Mouse (Mus musculus) B cell, adult 62 days (primary cell): ENCODE measurements around the gene Dcun1d4. TPM values are rescaled to one million over a fixed set of nuclear protein-coding genes. Genes with fewer than 3 reads are reported as not detected.

Experiments used
- total RNA-seq: library from RNA; stranded (reverse); gene quantifications from 4 replicates; pipeline ENCODE4 v1.2.4, GENCODE M21; 2023

The Dcun1d4 gene
- total RNA-seq, result 9.4 to 13.8 TPM (median 9.7 TPM) in 4 replicates

DNA sequence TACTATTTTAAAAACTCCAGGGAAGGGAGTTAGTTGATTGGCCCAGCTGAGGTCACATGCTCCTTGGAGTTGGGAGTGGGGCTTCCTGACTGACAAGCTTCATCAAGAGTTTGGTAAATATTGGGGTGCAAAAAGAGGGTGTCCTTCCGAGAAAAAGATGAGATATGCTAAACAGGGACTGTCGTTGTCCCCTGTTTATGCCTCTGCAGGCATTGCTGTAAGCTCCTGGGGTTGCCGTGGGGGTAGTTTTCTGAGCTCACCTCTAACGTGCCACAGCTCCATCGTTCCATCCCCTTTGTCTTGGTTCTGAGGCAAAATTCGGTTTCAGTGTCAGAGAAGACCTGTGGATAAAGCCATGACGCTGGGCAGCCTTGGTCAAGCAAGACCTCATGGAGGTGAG, at the start of gene Dcun1d4:
Dcun1d4 (plus strand) TSS at position 301 of the 400 bp plus-strand sequence.

Other genes with a start within 250 kb of the Dcun1d4 start
- gene Fryl, start 224.4 kb upstream of the Dcun1d4 start, total RNA-seq, result 186 to 210 TPM (median 193 TPM) in 4 replicates
- 153 to 168 TPM (median 159 TPM) in 4 replicates for gene Ociad1, start 188.2 kb upstream of the Dcun1d4 start, total RNA-seq
- not detected in 4 replicates for gene Ociad2, start 140.0 kb upstream of the Dcun1d4 start, total RNA-seq
- gene Cwh43, start 74.9 kb upstream of the Dcun1d4 start, total RNA-seq, result not detected in 4 replicates
- not detected in 4 replicates for gene Lrrc66, start 151.5 kb downstream of the Dcun1d4 start, total RNA-seq
- gene Sgcb, start 166.8 kb downstream of the Dcun1d4 start, total RNA-seq, result 5.5 to 12.1 TPM (median 8.6 TPM) in 4 replicates
- gene Spata18, start 170.4 kb downstream of the Dcun1d4 start, total RNA-seq, result not detected in 4 replicates